Mouse (Mus musculus): Measurements from ENCODE around the gene Znhit1. TPM values are rescaled to one million over a fixed set of nuclear protein-coding genes. Genes with fewer than 3 reads are reported as not detected.

Znhit1 gene
- polyA plus RNA-seq, 1 experiment from 2014 or later: 90.5 TPM

DNA sequence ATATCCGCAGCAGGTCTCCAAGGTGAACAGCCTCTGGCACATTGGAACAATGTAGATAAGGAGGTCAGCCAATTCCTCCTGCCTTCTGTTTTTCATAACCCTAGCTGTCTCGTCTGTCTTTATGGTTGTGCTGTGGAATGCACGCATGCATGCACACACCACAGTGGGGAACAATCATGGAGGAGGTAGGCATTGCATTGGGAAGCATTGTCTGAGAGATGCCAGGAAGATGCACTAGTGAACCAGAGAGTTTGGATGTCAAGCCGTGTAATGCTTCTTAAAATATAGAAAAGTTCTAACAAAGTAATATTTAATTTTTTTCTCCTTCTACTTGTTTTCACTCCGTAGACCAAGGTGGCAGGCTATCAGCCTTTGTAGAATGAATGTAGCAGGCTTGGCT lies 54.9 kb downstream of the Znhit1 start:
- Histone ChIP-seq H3K9me3 (ENCODE audit: low read length) (no peaks in the 10 kb centered on the region), H3K36me3 (ENCODE audit: insufficient read depth, low read length) (no peaks in the 10 kb centered on the region), H3K27me3 (ENCODE audit: insufficient read depth, low read length) (no peaks in the 10 kb centered on the region), H3K27ac (ENCODE audit: low read length) (no peak overlapping the region), H3K4me2 (replicated peaks; ENCODE audit: low read depth, low read length) (no peak overlapping the region), H3K4me1 (ENCODE audit: insufficient read depth, low read length) (no peaks in the 10 kb centered on the region), H3K9ac (replicated peaks; ENCODE audit: low read length) (no peak overlapping the region), H3K4me3 (ENCODE audit: low read length) (no peak overlapping the region)
- no peak for ATAC-seq (ENCODE audit: low FRiP score, low TSS enrichment)
- 79% methylated on average over 5 of the region's 5 CpGs for WGBS

MicroRNAs encoded within 50 kb of the gene (microRNA counts, 519-probe panel; counts per million panel counts)
- 104 counts per million, percentile 35 among the panel's probes with 10 or more counts for microRNA mmu-miR-702

Small RNA genes lying within 50 kb of the gene (microRNA-seq; reads per million reads assigned to microRNA genes)
- 16.0 reads per million, percentile 36 among the genes with 10 or more reads in this experiment for gene Mir702

Other genes with a start within 250 kb of the Znhit1 start
- 48.1 and 51.5 TPM in 2 replicates for gene Col26a1, start 104.8 kb downstream of the Znhit1 start, polyA plus RNA-seq (2015; fragmentation: Nextera tagmentation; extraction: Ambion mirVana)
- 87.8 and 88.1 TPM in 2 replicates for gene Ift22, start 79.9 kb downstream of the Znhit1 start, polyA plus RNA-seq (2015; fragmentation: Nextera tagmentation; extraction: Ambion mirVana)
- gene Fis1, start 34.7 kb downstream of the Znhit1 start, polyA plus RNA-seq (2015; fragmentation: Nextera tagmentation; extraction: Ambion mirVana): 291 and 296 TPM in 2 replicates
- 4.0 and 4.9 TPM in 2 replicates for gene Cldn15, start 21.4 kb downstream of the Znhit1 start, polyA plus RNA-seq (2015; fragmentation: Nextera tagmentation; extraction: Ambion mirVana)
- 59.7 and 64.4 TPM in 2 replicates for gene Plod3, start 1.0 kb downstream of the Znhit1 start, polyA plus RNA-seq (2015; fragmentation: Nextera tagmentation; extraction: Ambion mirVana)
- gene Vgf, start 38.4 kb upstream of the Znhit1 start, polyA plus RNA-seq (2015; fragmentation: Nextera tagmentation; extraction: Ambion mirVana): 0.24 and 0.28 TPM in 2 replicates
- gene Ap1s1, start 58.1 kb upstream of the Znhit1 start, polyA plus RNA-seq (2015; fragmentation: Nextera tagmentation; extraction: Ambion mirVana): 201 TPM in 2 replicates
- 0.29 and 0.53 TPM in 2 replicates for gene Serpine1, start 84.2 kb upstream of the Znhit1 start, polyA plus RNA-seq (2015; fragmentation: Nextera tagmentation; extraction: Ambion mirVana)
- 9.4 and 11.9 TPM in 2 replicates for gene Trim56, start 128.2 kb upstream of the Znhit1 start, polyA plus RNA-seq (2015; fragmentation: Nextera tagmentation; extraction: Ambion mirVana)
- gene Muc3, start 161.3 kb upstream of the Znhit1 start, polyA plus RNA-seq (2015; fragmentation: Nextera tagmentation; extraction: Ambion mirVana): not detected in 2 replicates
- 0.21 and 0.32 TPM in 2 replicates for gene Muc3a, start 224.4 kb upstream of the Znhit1 start, polyA plus RNA-seq (2015; fragmentation: Nextera tagmentation; extraction: Ambion mirVana)

All from kidney, embryonic 16.5 days (tissue).